Mouse (Mus musculus) olfactory bulb, adult 2 months (tissue): ENCODE results near the gene Eif4e3.

ENCODE experiments used
- CTCF ChIP-seq: fragments of 200-500 bp; IDR thresholded peaks from 2 replicates; pipeline ENCODE4 v1.5.1; 2012; ENCODE audit warnings: low read depth, mild to moderate bottlenecking, low read length, moderate library complexity; ENCODE audit not compliant: insufficient read depth
- POLR2A ChIP-seq: fragments of 200-500 bp; IDR thresholded peaks from 2 replicates; pipeline ENCODE4 v1.6.1; 2012; ENCODE audit warnings: mild to moderate bottlenecking, low read depth, low read length, moderate library complexity; ENCODE audit not compliant: insufficient read depth

- TF ChIP-seq CTCF (no peak), POLR2A (no peak)
Observed at GRCm38 (mm10) chr6:99619466-99619865, 47.1 kb downstream of the Eif4e3 start.
